ENCODE assay signal across 24 mouse cellular contexts in the genomic region with DNA sequence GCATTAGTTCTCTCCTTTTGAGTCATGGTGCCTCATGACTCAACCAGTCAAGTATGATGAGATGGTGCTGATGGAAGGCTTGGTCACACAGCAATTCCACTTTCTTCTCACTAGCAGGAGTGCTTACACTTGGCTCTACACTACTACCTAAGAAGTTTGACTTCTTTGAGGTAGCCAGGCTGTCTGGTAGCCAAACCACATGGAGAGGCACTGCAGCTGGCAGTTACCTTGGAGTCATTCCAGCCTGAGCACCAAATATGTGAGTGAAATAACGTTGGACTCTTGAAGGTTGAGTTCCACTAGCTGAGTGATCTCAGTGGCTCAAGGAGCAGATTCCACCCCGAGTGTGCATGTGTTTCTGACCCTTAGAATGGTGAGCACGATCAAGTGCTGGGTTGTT. TPM values are rescaled to one million over a fixed set of nuclear protein-coding genes. Genes with fewer than 3 reads are reported as not detected.
A peak's percentile ranks its signal among the peaks of the same experiment; 100 is the strongest.
DNase-seq lines count a peak whose midpoint lies in the region; TF ChIP-seq lines count a peak whose summit lies in the region.
"Had no signal": no experiment of that assay in that cellular context is flagged by ENCODE, and none has a peak within 500 bp of the region (broad histone marks: within the 10 kb centered on the region; RNA-seq: fewer than 3 reads in every experiment).

No protein-coding gene starts in this region.

- H3K4me2 ChIP-seq in myocyte (ENCODE audit: low read depth): peak overlapping the region; percentile 41
- H3K4me2 ChIP-seq: forebrain, embryonic 13.5 days; heart, embryonic 12.5 days; hindbrain, embryonic 12.5 days; limb, embryonic 12.5 days; liver, embryonic 11.5 days; neural tube, embryonic 15.5 days had no signal

- no peaks in the 10 kb centered on the region for H3K27me3 ChIP-seq in myocyte (ENCODE audit: control insufficient read depth, insufficient read depth, insufficient read length)
- H3K27me3 ChIP-seq: forebrain, embryonic 13.5 days; heart, embryonic 12.5 days; hindbrain, embryonic 12.5 days; limb, embryonic 12.5 days; neural tube, embryonic 15.5 days had no signal

- no peak overlapping the region for H3ac ChIP-seq in myocyte (ENCODE audit: control insufficient read depth, insufficient read length)

- no peak for TF ChIP-seq POLR2A in myocyte (IDR thresholded peaks at IDR 0.05; ENCODE audit: insufficient read length, low read depth)

- H3K4me3 ChIP-seq in myocyte: no peak overlapping the region
- H3K4me3 ChIP-seq: erythroblast, embryonic 14.5 days; forebrain, embryonic 13.5 days; heart, embryonic 12.5 days; hindbrain, embryonic 12.5 days; limb, embryonic 12.5 days; midbrain, embryonic 10.5 days; neural tube, embryonic 15.5 days had no signal

- no peaks in the 10 kb centered on the region for H3K36me3 ChIP-seq in myocyte (ENCODE audit: control insufficient read depth, insufficient read depth)
- H3K36me3 ChIP-seq: hindbrain, embryonic 12.5 days; limb, embryonic 12.5 days; midbrain, embryonic 10.5 days; neural tube, embryonic 15.5 days had no signal

- DNase-seq in kidney, adult 11 months: peak; percentile 20
- no peak for DNase-seq in kidney, postnatal 4 days
- DNase-seq in lung, adult 18-20 months: peak; percentile 69 to 77
- DNase-seq in lung, postnatal 14 days: no peak
- peak; percentile 86 for DNase-seq in fibroblast of lung, adult 2 months (ENCODE audit: low read depth)
- no peak for DNase-seq in thymus, postnatal 4 days
- DNase-seq in left cerebral cortex, adult 8-10 months (ENCODE audit: low spot score in 2 of 2): no peak
- DNase-seq: cerebellum, adult 11-12 months; cerebellum, postnatal 10 days; gastrocnemius, postnatal 25 days; heart, adult 18-20 months; heart, postnatal 10 days; liver, postnatal 0 days; right cerebral cortex, adult 18-20 months; thymus, adult 2 months had no signal

- peaks cover 7% of the 10 kb centered on the region for H3K79me2 ChIP-seq in myocyte (ENCODE audit: control insufficient read depth, insufficient read depth)

TF ChIP-seq in myocyte, 11 proteins besides CTCF, POLR2A, EP300 and RAD21:
- TF ChIP-seq USF1 (IDR thresholded peaks at IDR 0.05; ENCODE audit: low read depth) (no peak), MYOD1 (IDR thresholded peaks at IDR 0.05; ENCODE audit: control insufficient read depth in 1 of 3, insufficient read length in 2 of 3, low read depth in 2 of 3) (peak in 2 of 3 experiments; percentile 49 to 65), MYOG (IDR thresholded peaks at IDR 0.05; ENCODE audit: control insufficient read depth in 1 of 3, insufficient read depth in 1 of 3, insufficient read length in 2 of 3, low read depth in 2 of 3) (peak in 1 of 3 experiments; percentile 19), SRF (IDR thresholded peaks at IDR 0.05; ENCODE audit: control insufficient read depth, insufficient read length, low read depth) (no peak), E2F4 (IDR thresholded peaks at IDR 0.05; ENCODE audit: insufficient read depth) (no peak), MAX (IDR thresholded peaks at IDR 0.05; ENCODE audit: low read depth) (no peak), TCF12 (IDR thresholded peaks at IDR 0.05; ENCODE audit: insufficient read depth, poor library complexity, severe bottlenecking) (no peak), POLR2AphosphoS2 (IDR thresholded peaks at IDR 0.05; ENCODE audit: insufficient read length, low read depth) (no peak)
TF ChIP-seq in myocyte: peak in this region for 2.

RNA-seq across cellular contexts. Expression of gene Babam2, which starts 57.8 kb away (rescaled TPM):
- 77.2 TPM for polyA plus RNA-seq in myocyte (2012; fragmentation: generic; extraction: Trizol)
- total RNA-seq in left cerebral cortex, adult 8-10 months (2022): 10 to 100 TPM; 43.3 to 54.7 (median 48.8) TPM

RNA-seq across cellular contexts. Expression of gene Rbks, which starts 57.8 kb away (rescaled TPM):
- polyA plus RNA-seq in myocyte (2012; fragmentation: generic; extraction: Trizol): 2.0 TPM
- 1 to 10 TPM; 4.1 to 5.8 (median 5.2) TPM for total RNA-seq in left cerebral cortex, adult 8-10 months (2022)

Comparison
In these comparisons a context has a peak if more than half of its experiments do, and no peak if none do; other contexts are left out.
1. DNase-seq: peak in kidney, adult 11 months (single experiment), lung, adult 18-20 months (2 of 2) and fibroblast of lung, adult 2 months (single experiment); none in kidney, postnatal 4 days (0 of 2), lung, postnatal 14 days (single experiment), thymus, postnatal 4 days (single experiment) and left cerebral cortex, adult 8-10 months (0 of 2).